Mouse (Mus musculus) cerebellum, postnatal 10 days (tissue): ENCODE data around the gene Tmeff2.

Experiments used
- DNase-seq, 2 experiments: peaks; one replicate each; pipeline ENCODE4 v3.0.0; 2021; ENCODE audit warnings: mixed read lengths in 2 of 2

The Tmeff2 gene

GRCm38 (mm10) chr1:50980591-50980990 lies 80.1 kb downstream of the Tmeff2 start:
- DNase-seq, result no peak

- peak in 1 of 2 experiments; percentile 16 for DNase-seq
Measured at GRCm38 (mm10) chr1:50981151-50981828, 80.8 kb downstream of the Tmeff2 start.

GRCm38 (mm10) chr1:50990661-50991060 lies 90.2 kb downstream of the Tmeff2 start:
- no peak for DNase-seq

GRCm38 (mm10) chr1:50994505-50994904 lies 94.1 kb downstream of the Tmeff2 start:
- no peak for DNase-seq

- DNase-seq, result no peak
Measured at GRCm38 (mm10) chr1:50999793-51000192, 99.3 kb downstream of the Tmeff2 start.

- peak in 1 of 2 experiments; percentile 10 for DNase-seq
Measured at GRCm38 (mm10) chr1:51008344-51008743, 107.9 kb downstream of the Tmeff2 start.

GRCm38 (mm10) chr1:51040249-51040648 lies 139.8 kb downstream of the Tmeff2 start:
- DNase-seq, result peak; percentile 8 to 9

- no peak for DNase-seq
Measured at GRCm38 (mm10) chr1:51044810-51045209, 144.4 kb downstream of the Tmeff2 start.

GRCm38 (mm10) chr1:51064549-51064948 lies 164.1 kb downstream of the Tmeff2 start:
- no peak for DNase-seq

GRCm38 (mm10) chr1:51065652-51066051 lies 165.2 kb downstream of the Tmeff2 start:
- DNase-seq, result no peak

- DNase-seq, result no peak
Measured at GRCm38 (mm10) chr1:51068814-51069213, 168.4 kb downstream of the Tmeff2 start.

GRCm38 (mm10) chr1:51069288-51069687 lies 168.8 kb downstream of the Tmeff2 start:
- DNase-seq, result no peak

GRCm38 (mm10) chr1:51074076-51074475 lies 173.6 kb downstream of the Tmeff2 start:
- DNase-seq, result peak; percentile 83 to 85

- DNase-seq, result peak; percentile 33 to 42
Measured at GRCm38 (mm10) chr1:51075785-51076771, 175.6 kb downstream of the Tmeff2 start.

GRCm38 (mm10) chr1:51088921-51089320 lies 188.5 kb downstream of the Tmeff2 start:
- DNase-seq, result peak; percentile 14 to 18

- no peak for DNase-seq
Measured at GRCm38 (mm10) chr1:51089803-51090202, 189.4 kb downstream of the Tmeff2 start.

GRCm38 (mm10) chr1:51090212-51090761 lies 189.8 kb downstream of the Tmeff2 start:
- DNase-seq, result no peak

- no peak for DNase-seq
Measured at GRCm38 (mm10) chr1:51094713-51095112, 194.3 kb downstream of the Tmeff2 start.

GRCm38 (mm10) chr1:51096848-51097598 lies 196.6 kb downstream of the Tmeff2 start:
- DNase-seq, result no peak

GRCm38 (mm10) chr1:51101034-51101590 lies 200.7 kb downstream of the Tmeff2 start:
- DNase-seq, result peak; percentile 39

- DNase-seq, result no peak
Measured at GRCm38 (mm10) chr1:51104698-51105097, 204.3 kb downstream of the Tmeff2 start.

- no peak for DNase-seq
Measured at GRCm38 (mm10) chr1:51106401-51106920, 206.0 kb downstream of the Tmeff2 start.
